Mouse (Mus musculus) adrenal gland, postnatal 14 days (tissue): ENCODE measurements around the gene Tcf7l2. TPM values are rescaled to one million over a fixed set of nuclear protein-coding genes. Genes with fewer than 3 reads are reported as not detected.
A peak's percentile ranks its signal among the peaks of the same experiment; 100 is the strongest.

ENCODE experiments used
- DNase-seq: peaks from one replicate; pipeline ENCODE4 v3.0.0; 2021; ENCODE audit warnings: mixed read lengths
- total RNA-seq: library from RNA; stranded (reverse); gene quantifications from 2 replicates; pipeline ENCODE4 v1.2.3, GENCODE M21; 2021

Gene Tcf7l2
- total RNA-seq, 1 experiment from 2014 or later = 26.6 TPM

DNA sequence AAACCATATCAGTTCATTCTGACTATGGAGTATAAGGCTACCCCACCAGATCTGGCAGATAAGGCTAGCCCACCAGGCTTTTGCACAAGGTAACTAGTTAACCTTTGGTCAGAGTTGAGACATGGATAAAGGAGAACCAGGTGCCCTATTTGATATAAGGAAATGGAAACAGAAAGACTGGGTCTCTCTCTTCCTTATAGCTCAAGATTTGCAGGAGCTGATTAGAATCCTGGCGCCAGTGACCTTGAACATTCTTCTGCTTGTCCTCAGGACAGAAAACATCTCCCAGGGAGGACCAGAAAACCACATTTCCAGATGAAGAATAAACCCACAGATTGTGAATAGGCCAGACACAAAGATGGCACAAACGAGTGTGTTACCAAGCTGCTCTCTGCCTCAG, 123.4 kb downstream of the Tcf7l2 start:
- DNase-seq = no peak

DNA sequence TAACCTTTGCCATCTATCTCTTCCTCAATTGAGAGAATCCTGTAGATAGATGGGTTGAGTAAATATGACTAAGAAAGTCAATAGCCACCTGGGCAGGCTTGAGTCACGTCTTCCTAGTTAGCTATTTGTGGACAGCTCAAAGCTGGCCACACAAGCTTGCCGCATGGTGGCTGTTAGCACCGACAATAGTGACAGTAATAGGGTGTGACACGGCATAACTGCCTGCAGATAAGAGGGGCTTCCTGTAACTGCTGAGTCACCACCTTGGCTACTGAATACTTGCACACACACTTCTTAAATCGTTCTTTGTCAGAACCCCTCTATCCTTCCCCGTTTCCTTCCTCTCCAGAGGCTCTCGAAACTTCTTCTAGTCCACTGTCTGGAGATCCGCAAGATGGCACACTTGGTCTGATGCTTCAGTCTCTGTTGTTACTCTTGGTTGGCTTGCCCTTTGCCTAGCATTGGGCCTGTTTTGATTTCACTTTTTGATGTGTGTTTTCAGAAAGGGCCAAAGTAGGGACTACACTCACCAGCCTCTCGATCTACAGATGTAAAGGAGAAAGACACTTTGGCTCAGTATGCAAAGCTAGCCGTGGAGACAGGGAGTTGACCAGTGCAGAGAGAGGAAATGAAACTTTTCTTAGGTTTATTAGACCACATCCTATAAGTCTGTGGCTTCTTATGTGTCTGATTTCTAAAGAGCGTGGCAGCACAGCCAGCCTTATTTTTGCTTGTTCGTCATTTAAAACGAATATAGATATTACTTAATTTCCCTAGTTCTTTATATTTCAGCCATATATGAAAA, 124.4 kb downstream of the Tcf7l2 start:
- DNase-seq = no peak

DNA sequence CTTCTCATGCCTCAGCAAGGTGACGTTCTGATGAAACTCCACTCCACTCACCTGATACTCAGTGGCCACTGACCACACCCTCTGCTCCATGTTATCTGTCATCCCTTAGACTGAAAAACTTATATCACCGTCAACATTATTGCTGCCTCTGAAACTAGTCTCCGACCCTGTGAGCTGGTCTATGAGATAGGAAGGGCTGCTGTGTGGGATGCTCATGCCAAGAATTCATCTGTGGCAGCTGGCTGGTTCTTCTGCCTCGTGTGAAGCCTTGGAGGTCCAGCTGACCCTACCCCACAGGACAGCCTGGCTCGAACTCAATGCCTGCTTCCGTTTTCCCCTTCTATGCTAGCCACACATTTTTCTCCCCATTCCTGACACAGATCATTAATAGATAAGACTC, 125.6 kb downstream of the Tcf7l2 start:
- no peak for DNase-seq

DNA sequence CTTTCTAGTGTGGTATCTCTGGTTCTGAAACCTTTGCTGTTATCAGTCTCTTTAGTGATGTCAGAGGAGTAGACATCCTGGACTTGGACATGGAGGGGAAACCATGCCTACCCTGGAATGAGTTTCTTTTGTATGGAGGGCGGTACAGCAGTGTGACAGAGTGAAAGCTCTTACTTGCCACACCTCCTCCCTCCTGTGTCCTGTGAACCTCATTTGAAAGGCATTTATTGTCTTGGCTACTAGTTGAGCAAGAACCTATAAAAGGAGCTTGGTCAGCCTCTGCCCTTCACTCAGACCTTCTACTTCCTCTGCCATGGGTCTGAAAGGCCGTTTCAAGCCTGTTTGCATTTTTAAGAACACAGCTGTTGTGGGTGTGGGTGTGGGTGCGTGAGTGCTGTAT, 126.3 kb downstream of the Tcf7l2 start:
- no peak for DNase-seq

DNA sequence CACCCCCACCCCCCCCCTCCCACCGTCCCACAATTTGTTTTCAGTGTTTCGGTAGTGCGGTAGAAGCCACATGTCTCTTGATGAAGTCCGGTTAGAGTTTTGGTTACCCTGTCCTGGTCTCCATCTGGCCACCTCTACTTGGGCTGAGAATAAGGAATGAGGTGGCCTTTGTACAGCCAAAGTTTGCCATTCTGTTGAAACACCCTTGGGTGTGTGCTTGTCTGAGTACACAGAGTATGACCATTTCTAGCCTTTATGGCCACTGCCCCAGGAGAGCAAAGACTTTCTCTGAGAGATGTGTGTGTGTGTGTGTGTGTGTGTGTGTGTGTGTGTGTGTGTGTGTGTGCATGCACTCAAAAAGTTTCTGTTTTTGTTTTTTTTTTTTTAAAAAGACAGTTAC, 127.0 kb downstream of the Tcf7l2 start:
- DNase-seq = no peak

DNA sequence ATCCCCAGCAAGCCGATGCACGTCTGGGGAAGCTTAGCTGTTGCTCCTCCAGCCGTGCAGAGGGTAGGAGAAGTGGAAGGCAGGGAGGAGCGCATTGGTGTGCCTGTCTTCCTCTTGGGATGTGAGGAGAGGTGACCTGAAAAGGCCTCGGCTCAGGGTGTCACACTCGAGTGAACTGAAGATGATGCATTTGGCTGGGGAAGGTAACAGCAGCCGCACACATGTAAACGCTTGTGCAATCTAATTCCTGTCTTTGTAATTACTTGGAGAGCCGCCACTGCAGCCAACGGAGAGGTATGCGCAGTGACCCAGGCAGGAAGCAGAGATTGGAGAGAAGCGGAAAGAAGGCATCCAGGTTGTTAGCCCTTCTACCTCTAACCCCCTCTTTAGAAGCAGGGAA, 129.2 kb downstream of the Tcf7l2 start:
- peak; percentile 30 for DNase-seq

DNA sequence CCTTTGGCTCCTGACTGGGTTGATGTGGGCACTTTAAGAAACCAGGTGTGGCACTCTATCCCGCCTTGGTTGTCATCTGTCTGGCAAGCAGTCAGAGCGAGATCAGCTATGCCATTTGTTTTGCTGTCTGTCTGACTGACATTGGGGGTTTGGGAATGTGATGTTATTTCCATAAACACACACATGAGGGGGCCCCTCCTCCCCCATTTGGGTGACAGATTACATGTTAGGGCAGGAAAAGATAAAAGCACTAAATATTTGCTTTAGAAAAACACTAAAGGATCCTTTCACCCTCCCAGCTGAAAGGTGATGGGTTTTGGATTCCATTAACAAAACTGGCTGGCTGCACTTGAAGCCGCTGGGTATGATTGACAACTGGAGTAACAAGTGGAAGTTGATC, 129.9 kb downstream of the Tcf7l2 start:
- no peak for DNase-seq

DNA sequence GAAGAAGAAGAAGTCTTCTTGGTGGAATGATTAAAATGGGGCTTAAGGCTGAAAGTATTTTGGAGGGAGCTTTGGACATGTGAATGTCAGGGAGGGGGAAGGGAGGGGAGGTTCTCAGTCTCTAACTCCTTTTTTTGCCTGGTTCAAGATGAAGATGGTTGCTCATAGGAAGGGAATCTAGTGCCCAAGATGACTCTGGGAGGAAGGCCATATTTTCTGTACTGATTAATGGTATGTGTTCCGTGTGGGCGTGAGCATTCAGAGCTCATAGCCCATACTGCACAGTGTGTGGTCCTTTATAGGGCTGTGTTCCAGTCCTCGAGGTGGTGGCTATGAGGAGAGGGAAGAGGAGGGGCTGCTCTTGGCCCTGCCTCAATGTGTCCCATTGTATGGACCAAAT, 131.6 kb downstream of the Tcf7l2 start:
- no peak for DNase-seq

DNA sequence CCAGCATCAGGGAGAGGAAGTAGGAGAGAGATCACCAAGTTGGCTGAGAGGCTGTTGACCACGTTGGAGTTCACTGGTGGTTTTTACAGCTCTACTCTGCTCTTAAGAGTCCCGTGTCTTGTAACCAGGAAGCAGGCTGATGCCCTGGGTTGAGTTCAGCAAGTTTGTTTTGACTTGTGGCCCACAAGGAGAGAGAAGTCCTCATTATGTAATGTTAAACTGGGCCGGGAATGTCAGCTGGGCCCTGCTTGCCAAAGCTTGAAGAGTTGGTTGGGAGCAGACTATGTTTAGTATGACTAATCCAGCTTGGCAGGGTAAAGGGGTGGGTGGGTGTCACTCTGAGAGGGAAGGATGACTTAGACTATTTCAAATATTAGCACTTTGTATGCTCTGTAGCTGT, 134.9 kb downstream of the Tcf7l2 start:
- peak; percentile 38 for DNase-seq

DNA sequence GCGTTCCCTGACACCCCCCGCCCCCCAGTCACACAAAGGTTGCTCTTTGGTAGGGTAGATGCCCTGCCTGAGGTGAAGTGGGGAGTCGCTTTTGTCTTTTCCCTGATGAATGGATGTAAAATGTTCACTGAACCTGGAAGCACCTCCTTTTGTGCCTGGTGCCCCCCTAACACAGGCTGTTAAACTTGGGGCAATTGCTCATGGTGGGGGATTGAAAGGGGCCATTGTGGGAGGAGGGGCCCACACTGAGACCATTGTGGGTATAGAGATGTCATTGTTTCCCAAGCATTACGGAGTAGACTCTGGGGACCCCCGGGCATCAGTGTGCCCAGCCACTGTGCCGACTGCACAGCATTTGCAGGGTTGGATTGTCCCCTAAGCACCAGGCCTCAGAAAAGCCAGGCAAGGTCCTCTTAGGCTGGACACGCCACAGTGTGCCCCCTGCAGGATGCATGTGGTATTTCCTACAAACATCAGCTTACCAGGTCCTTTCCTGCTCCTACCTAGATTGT, 135.8 kb downstream of the Tcf7l2 start:
- DNase-seq = peak; percentile 84

DNA sequence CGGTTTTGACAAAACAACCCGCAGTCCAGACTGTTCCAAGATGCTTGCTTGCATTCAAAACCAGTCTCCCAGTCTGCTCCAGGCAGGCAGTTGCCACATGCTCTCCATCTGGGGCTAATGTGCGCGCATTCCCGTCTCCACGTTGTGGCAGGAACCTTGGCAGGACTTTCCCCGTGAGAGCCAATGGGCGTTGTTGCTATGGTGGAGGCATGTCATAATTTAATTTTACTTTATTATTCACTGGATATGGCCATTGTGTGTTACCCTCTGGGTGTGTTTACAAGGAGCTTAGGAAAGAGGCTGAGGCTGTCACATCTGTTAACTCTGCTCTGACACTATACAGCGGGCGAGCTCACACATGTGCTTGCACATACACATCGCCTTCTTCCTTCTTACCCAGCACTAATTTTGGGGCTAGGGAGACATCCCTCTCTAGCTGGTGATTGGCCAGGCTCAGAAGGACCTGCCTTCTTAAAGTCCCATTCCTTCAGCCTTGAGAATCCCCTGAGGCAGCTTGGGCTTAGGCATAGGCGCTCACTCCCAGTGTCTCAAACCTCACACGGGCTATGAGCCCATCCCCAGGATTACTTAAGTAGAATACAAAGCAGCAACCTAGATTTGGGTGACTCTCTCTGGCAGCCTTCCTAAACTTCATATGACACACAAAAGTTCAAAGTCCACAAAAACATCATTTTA, 139.2 kb downstream of the Tcf7l2 start:
- DNase-seq = peak; percentile 33

DNA sequence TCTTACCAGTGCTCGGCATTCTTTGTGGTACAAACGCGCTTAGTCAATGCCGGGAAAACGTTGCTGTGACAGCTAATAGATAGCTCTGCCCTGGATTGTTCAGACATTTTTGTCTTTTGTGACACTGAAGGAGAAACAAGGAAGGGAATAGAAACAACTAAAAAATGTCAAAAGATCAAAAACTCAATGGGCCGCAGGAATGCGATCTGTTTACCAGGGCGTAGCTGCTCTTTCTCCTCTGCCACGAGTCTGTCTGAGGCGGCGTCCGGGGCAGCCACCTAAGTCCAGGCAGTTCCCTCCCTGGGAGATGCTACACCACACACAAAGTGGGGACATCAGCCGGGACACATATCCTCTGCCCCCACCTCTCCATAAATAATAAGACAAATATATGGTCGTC, 144.9 kb downstream of the Tcf7l2 start:
- no peak for DNase-seq

DNA sequence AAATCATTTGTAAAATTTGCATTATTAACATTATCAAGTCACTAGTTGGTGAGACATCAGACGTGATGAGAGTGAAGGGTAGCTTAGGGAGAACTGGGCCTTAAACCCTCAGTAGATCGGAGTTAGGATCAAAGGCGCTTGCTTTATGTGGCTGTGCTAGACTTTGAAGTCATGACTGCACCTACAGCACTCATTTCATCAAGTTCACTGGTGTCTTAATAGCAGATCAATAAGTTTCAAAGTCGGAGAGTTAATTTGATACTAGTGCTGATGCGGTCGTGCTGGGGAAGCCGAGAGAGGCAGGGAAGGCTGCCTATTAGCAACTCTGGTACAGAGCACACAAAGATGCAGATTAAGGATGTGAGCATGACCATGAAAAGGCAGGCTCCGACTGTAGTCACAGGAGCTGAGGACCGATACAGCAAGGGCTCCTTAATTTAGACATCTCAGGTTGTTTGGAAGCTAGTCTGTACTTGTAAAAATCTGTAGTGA, 150.1 kb downstream of the Tcf7l2 start:
- DNase-seq = no peak

DNA sequence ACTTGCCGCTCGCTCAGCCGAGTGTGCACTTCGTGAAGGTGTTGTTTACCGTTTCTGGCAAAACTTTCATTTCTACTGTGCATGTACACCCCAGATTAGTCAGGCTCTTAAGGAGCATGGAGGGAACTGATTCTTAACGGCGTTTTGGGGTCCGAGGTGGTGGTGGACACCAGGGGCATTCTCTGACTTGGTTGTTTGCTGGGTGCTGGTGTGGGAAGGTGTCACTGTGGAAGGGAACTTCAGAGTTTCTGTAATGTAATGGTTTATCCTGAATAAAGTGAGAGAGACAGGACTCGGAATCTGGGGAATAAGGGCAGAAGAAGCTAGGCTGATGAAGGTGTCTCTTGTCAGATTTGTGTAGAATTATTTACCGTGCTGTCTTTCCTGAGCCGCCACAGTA, 151.9 kb downstream of the Tcf7l2 start:
- no peak for DNase-seq

DNA sequence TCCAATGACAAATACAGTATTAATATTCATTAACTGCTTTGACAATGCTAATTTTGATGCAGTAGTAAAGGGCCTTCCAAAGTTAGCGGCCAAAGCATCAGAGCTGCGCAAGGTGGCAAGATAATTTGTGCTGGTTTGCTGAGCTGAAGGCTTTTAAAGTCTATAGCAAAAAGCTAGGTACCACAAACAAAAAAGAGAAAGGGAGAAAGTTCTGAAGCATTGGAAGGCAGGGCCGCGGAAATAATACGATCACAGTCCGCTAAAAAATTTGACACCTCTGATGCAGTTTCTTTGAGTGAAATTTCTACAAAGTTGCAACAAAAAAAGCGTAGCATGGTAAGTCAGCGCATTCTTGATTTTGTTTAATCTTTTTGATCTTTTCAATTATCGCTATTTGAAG, 152.8 kb downstream of the Tcf7l2 start:
- DNase-seq = no peak

DNA sequence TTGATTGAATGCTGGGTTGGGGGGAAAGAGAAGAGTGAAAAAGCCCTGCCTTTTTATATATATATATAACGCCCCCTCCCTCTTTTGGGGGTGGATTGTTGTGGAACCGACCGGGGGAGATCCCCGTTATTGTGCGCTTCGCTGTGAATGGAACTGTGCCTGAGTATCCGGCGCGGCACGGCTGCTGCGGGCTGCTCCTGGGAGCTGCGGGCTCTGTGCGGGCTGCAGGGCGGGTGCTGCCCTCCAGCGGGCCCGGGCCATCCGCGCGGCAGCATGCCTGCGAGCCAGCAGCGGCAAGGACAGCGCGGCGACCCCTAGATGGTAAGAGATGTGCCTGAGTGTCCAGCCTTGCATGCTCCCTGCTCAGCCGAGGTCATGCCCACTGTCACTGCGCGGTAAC, 153.7 kb downstream of the Tcf7l2 start:
- peak; percentile 81 for DNase-seq

DNA sequence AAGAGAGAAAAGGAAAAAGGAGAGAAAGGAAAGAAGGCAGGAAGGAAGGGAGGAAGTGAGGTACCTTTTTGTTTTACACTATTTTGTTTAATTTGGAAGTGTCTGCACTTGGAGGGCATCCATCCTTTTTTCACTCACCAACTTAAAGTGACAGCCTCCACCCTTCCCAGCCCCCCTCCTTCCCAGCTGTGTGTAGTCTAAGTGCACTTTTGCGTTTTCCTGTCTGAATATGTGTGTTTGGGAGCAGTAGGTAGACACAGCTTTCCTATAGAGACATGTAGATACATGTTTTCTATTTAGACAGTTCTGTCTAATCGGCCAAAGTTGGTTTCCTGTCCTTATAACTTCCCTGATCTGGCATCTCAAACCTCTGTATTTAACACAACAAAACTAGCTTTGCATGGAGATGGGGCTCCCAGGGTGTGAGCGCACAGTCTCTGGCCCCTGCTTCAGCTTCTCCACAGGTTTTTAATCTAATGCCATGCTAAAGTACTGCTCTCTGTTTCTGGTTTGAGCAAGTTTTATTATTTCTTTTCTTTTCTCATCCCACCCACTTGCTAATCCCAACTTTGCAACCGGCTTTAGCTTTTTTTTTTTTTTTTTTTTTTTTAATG, 154.3 kb downstream of the Tcf7l2 start:
- DNase-seq = no peak

DNA sequence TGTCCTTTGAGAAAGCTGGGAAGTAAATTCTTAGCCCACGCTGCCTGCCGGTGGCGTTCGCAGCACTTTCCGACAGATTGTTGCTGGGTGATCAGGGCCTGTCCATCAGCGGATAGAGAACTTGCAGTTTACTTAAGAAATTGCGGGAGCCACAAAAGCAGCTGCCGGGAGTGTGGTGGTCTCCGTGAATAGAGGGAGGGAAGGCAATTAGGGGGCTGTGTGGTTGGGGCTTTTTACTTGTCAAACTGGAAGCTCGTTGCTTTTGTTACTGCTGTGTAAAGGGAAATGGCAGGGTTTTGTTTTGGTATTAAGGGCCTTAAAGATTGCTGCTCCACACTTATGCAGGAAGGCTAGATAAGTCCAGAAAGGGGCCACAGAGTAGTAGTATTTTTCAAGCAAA, 155.0 kb downstream of the Tcf7l2 start:
- no peak for DNase-seq

DNA sequence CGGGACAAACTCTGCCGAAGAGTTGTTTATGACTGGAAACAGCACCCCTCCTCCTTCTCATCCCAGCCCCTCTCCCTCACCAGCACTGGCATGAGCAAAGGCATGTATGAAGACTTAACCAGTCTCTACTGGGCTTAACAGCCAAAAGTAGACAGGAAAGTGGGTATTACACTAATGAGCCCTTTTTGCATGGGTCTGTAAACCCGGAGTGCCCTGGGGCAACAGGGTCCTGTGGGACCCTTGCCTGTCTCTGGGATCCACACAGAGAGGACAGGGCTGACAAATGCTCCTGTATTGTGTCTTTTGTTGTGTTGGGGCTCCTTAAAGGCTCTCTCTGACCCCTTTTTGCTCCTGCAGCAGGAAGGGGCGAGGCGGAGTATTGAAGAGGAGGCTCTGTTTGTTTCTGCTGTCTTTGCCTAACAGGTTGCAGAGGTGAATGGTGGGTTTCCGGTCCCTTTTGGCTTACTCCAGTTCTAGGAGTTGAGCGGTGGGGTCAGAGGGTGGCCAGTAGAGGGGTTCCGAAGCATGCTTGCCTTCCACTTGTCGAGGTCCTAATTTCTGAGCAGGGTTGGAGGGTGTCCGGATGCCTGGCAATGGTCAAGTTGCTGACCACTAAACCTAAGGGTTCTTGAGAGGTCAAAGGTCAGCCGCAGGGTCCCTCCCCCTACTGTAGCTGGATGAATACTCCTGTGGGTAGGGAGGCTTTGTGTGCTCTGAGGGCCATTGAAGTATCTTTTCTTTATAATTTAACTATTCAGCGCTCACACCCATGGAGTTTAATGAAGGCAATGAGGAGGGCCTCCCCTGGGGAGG, 161.2 kb downstream of the Tcf7l2 start:
- no peak for DNase-seq

DNA sequence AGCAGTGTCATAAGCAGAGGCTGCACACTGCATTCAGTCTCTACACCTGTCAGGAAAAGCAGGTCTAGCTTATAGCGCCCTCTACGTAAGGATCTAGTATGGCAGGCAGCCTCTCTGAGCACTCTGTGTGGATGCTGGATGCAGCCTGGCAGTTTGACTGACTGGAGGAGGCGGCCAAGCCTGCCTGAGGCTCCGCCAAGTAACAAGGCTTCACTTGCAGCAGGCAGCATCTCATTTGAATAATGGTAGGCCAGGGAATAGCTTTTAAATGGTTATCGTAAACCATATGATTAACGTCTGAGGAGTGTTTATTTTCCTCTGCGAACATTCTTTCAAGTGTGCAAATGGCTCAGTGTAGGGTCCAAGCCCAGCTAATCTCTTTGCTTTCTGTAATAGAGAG, 167.4 kb downstream of the Tcf7l2 start:
- peak; percentile 27 for DNase-seq

DNA sequence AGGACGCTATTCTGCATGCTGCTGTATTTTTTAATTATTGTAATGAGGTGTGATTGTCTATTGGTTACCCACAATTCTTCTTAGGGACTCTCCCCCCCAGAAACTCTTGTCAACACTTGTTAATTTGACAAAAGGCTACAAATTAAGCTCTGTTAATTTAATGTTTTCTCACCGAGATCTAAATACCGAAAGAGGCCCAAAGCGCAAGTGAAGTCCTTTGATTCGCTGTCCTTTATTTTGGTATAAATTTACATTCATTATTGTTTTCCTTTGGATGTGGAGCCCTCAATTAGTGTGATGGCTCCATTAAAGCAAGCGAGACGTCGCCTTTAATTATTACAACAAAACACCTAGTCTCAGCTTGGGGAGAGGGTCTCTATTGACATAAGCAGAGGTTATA, 170.3 kb downstream of the Tcf7l2 start:
- DNase-seq = no peak

DNA sequence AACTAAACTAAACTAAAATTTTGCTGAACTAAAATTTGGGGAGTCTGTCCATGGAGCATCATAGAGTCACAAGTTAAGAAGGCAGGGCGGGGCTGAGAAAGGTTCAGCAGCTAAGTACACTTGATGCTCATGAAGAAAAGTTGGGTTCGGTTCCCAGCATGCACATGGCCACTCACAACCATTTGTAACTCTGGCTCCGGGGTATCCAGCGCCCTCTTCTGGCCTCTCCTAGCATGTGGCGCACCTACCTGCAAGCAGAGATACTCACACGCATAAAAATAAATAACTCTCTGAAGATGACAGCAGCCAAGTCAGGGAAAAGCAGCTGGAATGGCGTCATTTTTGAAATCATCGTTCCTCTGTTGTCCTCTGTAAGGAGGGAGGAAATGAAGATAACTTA, 171.2 kb downstream of the Tcf7l2 start:
- no peak for DNase-seq
